Mouse (Mus musculus): ENCODE data around the gene Nol10. TPM values are rescaled to one million over a fixed set of nuclear protein-coding genes. Genes with fewer than 3 reads are reported as not detected.
A peak's percentile ranks its signal among the peaks of the same experiment; 100 is the strongest.

Gene Nol10
- total and polyA plus RNA-seq, 3 experiments, result 21.6 to 128 (median 44.2) TPM

- TF ChIP-seq CTCF (IDR thresholded peaks at IDR 0.05 in 2 of 3, conservative IDR thresholded peaks at IDR 0.05 in 1 of 3; ENCODE audit: control insufficient read depth in 1 of 3, insufficient read depth in 1 of 3, low read depth in 2 of 3, low read length in 3 of 3, poor library complexity in 1 of 3, severe bottlenecking in 1 of 3) (no peak), HCFC1 (IDR thresholded peaks at IDR 0.05; ENCODE audit: low read depth, low read length) (no peak), NELFE (IDR thresholded peaks at IDR 0.05; ENCODE audit: low read depth, low read length) (no peak), ZC3H11A (IDR thresholded peaks at IDR 0.05; ENCODE audit: low read depth, low read length) (no peak), USF1 (IDR thresholded peaks at IDR 0.05; ENCODE audit: low read depth, low read length) (no peak), CHD2 (IDR thresholded peaks at IDR 0.05; ENCODE audit: low read length) (no peak), MAX (IDR thresholded peaks at IDR 0.05; ENCODE audit: low read length) (no peak), JUND (IDR thresholded peaks at IDR 0.05; ENCODE audit: low read depth, low read length) (no peak), SIN3A (IDR thresholded peaks at IDR 0.05; ENCODE audit: low read length) (no peak), ZKSCAN1 (IDR thresholded peaks at IDR 0.05; ENCODE audit: low read depth, low read length) (no peak), TBP (IDR thresholded peaks at IDR 0.05; ENCODE audit: low read depth, low read length) (no peak), E2F4 (IDR thresholded peaks at IDR 0.05; ENCODE audit: borderline replicate concordance, low read depth, low read length) (no peak), EP300 (IDR thresholded peaks at IDR 0.05; ENCODE audit: low read depth in 1 of 2, low read length in 2 of 2) (peak; percentile 15 to 50; a peak in 1 of 4 replicates), MAZ (IDR thresholded peaks at IDR 0.05; ENCODE audit: low read depth, low read length) (no peak), GATA1 (IDR thresholded peaks at IDR 0.05; ENCODE audit: low read depth, low read length) (peak; percentile 38; the same call in 1 of the 2 replicates), RAD21 (IDR thresholded peaks at IDR 0.05; ENCODE audit: low read depth, low read length) (no peak), MAFK (IDR thresholded peaks at IDR 0.05; ENCODE audit: borderline replicate concordance, low read depth, low read length) (no peak), CHD1 (IDR thresholded peaks at IDR 0.05; ENCODE audit: low read depth, low read length) (no peak), MEF2A (IDR thresholded peaks at IDR 0.05; ENCODE audit: extremely low read depth, insufficient replicate concordance, low read depth, low read length, poor library complexity, severe bottlenecking) (no peak), TAL1 (IDR thresholded peaks at IDR 0.05; ENCODE audit: low read length) (peak; percentile 61), MYC (IDR thresholded peaks at IDR 0.05; ENCODE audit: low read depth, low read length) (no peak), POLR2AphosphoS5 (IDR thresholded peaks at IDR 0.05; ENCODE audit: borderline replicate concordance, low read depth, low read length) (no peak), NRF1 (IDR thresholded peaks at IDR 0.05; ENCODE audit: insufficient read depth, low read depth, low read length, poor library complexity, severe bottlenecking) (no peak), USF2 (IDR thresholded peaks at IDR 0.05; ENCODE audit: borderline replicate concordance in 1 of 2, insufficient read depth in 1 of 2, low read depth in 1 of 2, low read length in 2 of 2) (no peak)
- peak; percentile 35 for DNase-seq (ENCODE audit: low read depth, low spot score)
- Histone ChIP-seq H3K9me3 (replicated peaks; ENCODE audit: insufficient read depth, low read length) (no peaks in the 10 kb centered on the region), H3K4me1 (ENCODE audit: control insufficient read depth in 1 of 2, insufficient read depth in 2 of 2, low read length in 2 of 2) (peaks cover 0 to 5% of the 10 kb centered on the region in 2 experiments; a peak in 1 of 4 replicates), H3K27me3 (ENCODE audit: control insufficient read depth in 1 of 2, insufficient read depth in 2 of 2, low read length in 2 of 2) (no peaks in the 10 kb centered on the region), H3K4me3 (ENCODE audit: control insufficient read depth in 1 of 2, insufficient read depth in 1 of 2, low read depth in 2 of 2, low read length in 2 of 2) (no peak overlapping the region), H3K27ac (ENCODE audit: control insufficient read depth, low read depth, low read length) (no peak overlapping the region), H3K36me3 (ENCODE audit: control insufficient read depth in 1 of 2, insufficient read depth in 2 of 2, low read length in 2 of 2) (peaks cover 0 to 10% of the 10 kb centered on the region in 2 experiments; a peak in 3 of 4 replicates), H3K9ac (ENCODE audit: control insufficient read depth, low read depth, low read length, poor library complexity, severe bottlenecking) (no peak overlapping the region), H3K79me2 (ENCODE audit: control insufficient read depth, insufficient read depth, low read length, poor library complexity) (no peaks in the 10 kb centered on the region; the same call in 1 of the 2 replicates)
These were observed 63.0 kb downstream of the Nol10 start for GRCm38 (mm10) chr12:17411242-17411641.

Data from MEL (cell line).